Mouse (Mus musculus): Measurements from ENCODE around the gene Rrp12.

GRCm38 (mm10) chr19:41881842-41882241 is 14.1 kb downstream of the Rrp12 start:
- no peak for TF ChIP-seq CTCF (IDR thresholded peaks at IDR 0.05)
- no peak for TF ChIP-seq EP300 (IDR thresholded peaks at IDR 0.05)
